Mouse (Mus musculus): ENCODE measurements around the gene Zmynd8. TPM values are rescaled to one million over a fixed set of nuclear protein-coding genes. Genes with fewer than 3 reads are reported as not detected.

Gene Zmynd8
- polyA plus RNA-seq, 1 experiment from 2014 or later = 21.9 TPM

GRCm38 (mm10) chr2:165747975-165748374 is 150.8 kb downstream of the Zmynd8 start:
- WGBS (ENCODE audit: insufficient replicate concordance) = 51% methylated on average over 7 of the region's 7 CpGs
- Histone ChIP-seq H3K36me3 (replicated peaks; ENCODE audit: insufficient read depth, low read length) (no peaks in the 10 kb centered on the region), H3K4me2 (ENCODE audit: low read depth, low read length) (no peak overlapping the region), H3K4me3 (ENCODE audit: low read depth, low read length) (no peak overlapping the region), H3K9ac (replicated peaks) (no peak overlapping the region), H3K4me1 (ENCODE audit: insufficient read depth) (no peaks in the 10 kb centered on the region), H3K9me3 (ENCODE audit: low read length) (no peaks in the 10 kb centered on the region), H3K27ac (ENCODE audit: low read depth) (no peak overlapping the region), H3K27me3 (ENCODE audit: insufficient read depth, low read length) (no peaks in the 10 kb centered on the region)
- no peak for TF ChIP-seq CTCF (IDR thresholded peaks at IDR 0.05; ENCODE audit: low read depth)
- TF ChIP-seq EP300 (IDR thresholded peaks at IDR 0.05; ENCODE audit: low read depth) = no peak
- no peak for DNase-seq
- no peak for ATAC-seq

GRCm38 (mm10) chr2:165745306-165746098 is 153.3 kb downstream of the Zmynd8 start:
- H3K9me3 ChIP-seq (ENCODE audit: low read length) = no peaks in the 10 kb centered on the region
- WGBS (ENCODE audit: insufficient replicate concordance) = 76% methylated on average over 18 of the region's 18 CpGs
- H3K4me2 ChIP-seq (ENCODE audit: low read depth, low read length) = no peak overlapping the region
- no peak overlapping the region for H3K9ac ChIP-seq (replicated peaks)
- DNase-seq (no peak), ATAC-seq (no peak)
- H3K36me3 ChIP-seq (replicated peaks; ENCODE audit: insufficient read depth, low read length) = no peaks in the 10 kb centered on the region
- H3K4me1 ChIP-seq (ENCODE audit: insufficient read depth) = no peaks in the 10 kb centered on the region
- TF ChIP-seq CTCF (IDR thresholded peaks at IDR 0.05; ENCODE audit: low read depth) = no peak
- TF ChIP-seq EP300 (IDR thresholded peaks at IDR 0.05; ENCODE audit: low read depth) = no peak
- no peak overlapping the region for H3K27ac ChIP-seq (ENCODE audit: low read depth)
- no peaks in the 10 kb centered on the region for H3K27me3 ChIP-seq (ENCODE audit: insufficient read depth, low read length)
- H3K4me3 ChIP-seq (ENCODE audit: low read depth, low read length) = no peak overlapping the region

GRCm38 (mm10) chr2:165742210-165742786 is 156.5 kb downstream of the Zmynd8 start:
- Histone ChIP-seq H3K9ac (replicated peaks) (no peak overlapping the region), H3K27ac (ENCODE audit: low read depth) (no peak overlapping the region), H3K4me2 (ENCODE audit: low read depth, low read length) (no peak overlapping the region), H3K27me3 (ENCODE audit: insufficient read depth, low read length) (no peaks in the 10 kb centered on the region), H3K4me3 (ENCODE audit: low read depth, low read length) (no peak overlapping the region), H3K9me3 (ENCODE audit: low read length) (no peaks in the 10 kb centered on the region), H3K4me1 (ENCODE audit: insufficient read depth) (no peaks in the 10 kb centered on the region), H3K36me3 (replicated peaks; ENCODE audit: insufficient read depth, low read length) (no peaks in the 10 kb centered on the region)
- ATAC-seq (no peak), DNase-seq (no peak)
- 52% methylated on average over 21 of the region's 21 CpGs for WGBS (ENCODE audit: insufficient replicate concordance)
- no peak for TF ChIP-seq CTCF (IDR thresholded peaks at IDR 0.05; ENCODE audit: low read depth)
- no peak for TF ChIP-seq EP300 (IDR thresholded peaks at IDR 0.05; ENCODE audit: low read depth)

GRCm38 (mm10) chr2:165741526-165742050 is 157.2 kb downstream of the Zmynd8 start:
- ATAC-seq (no peak), DNase-seq (no peak)
- no peak overlapping the region for H3K27ac ChIP-seq (ENCODE audit: low read depth)
- H3K27me3 ChIP-seq (ENCODE audit: insufficient read depth, low read length) = no peaks in the 10 kb centered on the region
- no peak overlapping the region for H3K9ac ChIP-seq (replicated peaks)
- H3K4me3 ChIP-seq (ENCODE audit: low read depth, low read length) = no peak overlapping the region
- H3K4me2 ChIP-seq (ENCODE audit: low read depth, low read length) = no peak overlapping the region
- no peaks in the 10 kb centered on the region for H3K9me3 ChIP-seq (ENCODE audit: low read length)
- TF ChIP-seq EP300 (IDR thresholded peaks at IDR 0.05; ENCODE audit: low read depth) = no peak
- TF ChIP-seq CTCF (IDR thresholded peaks at IDR 0.05; ENCODE audit: low read depth) = no peak
- no peaks in the 10 kb centered on the region for H3K4me1 ChIP-seq (ENCODE audit: insufficient read depth)
- H3K36me3 ChIP-seq (replicated peaks; ENCODE audit: insufficient read depth, low read length) = no peaks in the 10 kb centered on the region
- 66% methylated on average over 11 of the region's 11 CpGs for WGBS (ENCODE audit: insufficient replicate concordance)

GRCm38 (mm10) chr2:165740982-165741381 is 157.8 kb downstream of the Zmynd8 start:
- 52% methylated on average over 9 of the region's 9 CpGs for WGBS (ENCODE audit: insufficient replicate concordance)
- no peaks in the 10 kb centered on the region for H3K4me1 ChIP-seq (ENCODE audit: insufficient read depth)
- no peak for DNase-seq

GRCm38 (mm10) chr2:165740381-165740780 is 158.4 kb downstream of the Zmynd8 start:
- WGBS (ENCODE audit: insufficient replicate concordance) = 50% methylated on average over 5 of the region's 5 CpGs
- Histone ChIP-seq H3K4me3 (ENCODE audit: low read depth, low read length) (no peak overlapping the region), H3K9ac (replicated peaks) (no peak overlapping the region), H3K27me3 (ENCODE audit: insufficient read depth, low read length) (no peaks in the 10 kb centered on the region), H3K36me3 (replicated peaks; ENCODE audit: insufficient read depth, low read length) (no peaks in the 10 kb centered on the region), H3K9me3 (ENCODE audit: low read length) (no peaks in the 10 kb centered on the region), H3K27ac (ENCODE audit: low read depth) (no peak overlapping the region), H3K4me1 (ENCODE audit: insufficient read depth) (no peaks in the 10 kb centered on the region), H3K4me2 (ENCODE audit: low read depth, low read length) (no peak overlapping the region)
- no peak for TF ChIP-seq EP300 (IDR thresholded peaks at IDR 0.05; ENCODE audit: low read depth)
- no peak for TF ChIP-seq CTCF (IDR thresholded peaks at IDR 0.05; ENCODE audit: low read depth)
- no peak for DNase-seq
- no peak for ATAC-seq

More at GRCm38 (mm10) chr2:165740982-165741381, 157.8 kb downstream of the Zmynd8 start:
- no peak overlapping the region for H3K27ac ChIP-seq (ENCODE audit: low read depth)
- no peak overlapping the region for H3K4me3 ChIP-seq (ENCODE audit: low read depth, low read length)
- no peaks in the 10 kb centered on the region for H3K27me3 ChIP-seq (ENCODE audit: insufficient read depth, low read length)
- H3K9me3 ChIP-seq (ENCODE audit: low read length) = no peaks in the 10 kb centered on the region
- H3K36me3 ChIP-seq (replicated peaks; ENCODE audit: insufficient read depth, low read length) = no peaks in the 10 kb centered on the region
- no peak overlapping the region for H3K9ac ChIP-seq (replicated peaks)
- H3K4me2 ChIP-seq (ENCODE audit: low read depth, low read length) = no peak overlapping the region
- no peak for ATAC-seq
- TF ChIP-seq CTCF (IDR thresholded peaks at IDR 0.05; ENCODE audit: low read depth) = no peak
- TF ChIP-seq EP300 (IDR thresholded peaks at IDR 0.05; ENCODE audit: low read depth) = no peak

Data from liver, postnatal 0 days (tissue).